Mouse (Mus musculus): Measurements from ENCODE around the gene Grap. TPM values are rescaled to one million over a fixed set of nuclear protein-coding genes. Genes with fewer than 3 reads are reported as not detected.

The Grap gene
- polyA plus RNA-seq, 1 experiment from 2014 or later, result 10.2 TPM

GRCm38 (mm10) chr11:61687595-61687994 lies 34.5 kb downstream of the Grap start:
- Histone ChIP-seq H3K27me3 (replicated peaks; ENCODE audit: control insufficient read depth, insufficient read depth, low read length) (peaks cover 24% of the 10 kb centered on the region), H3K4me1 (replicated peaks; ENCODE audit: control insufficient read depth, insufficient read depth, low read length) (peaks cover 10% of the 10 kb centered on the region), H3K4me2 (ENCODE audit: low read length) (no peak overlapping the region), H3K36me3 (ENCODE audit: control insufficient read depth, insufficient read depth) (no peaks in the 10 kb centered on the region), H3K4me3 (replicated peaks; ENCODE audit: low read length) (no peak overlapping the region), H3K27ac (ENCODE audit: low read length) (no peak overlapping the region), H3K9ac (replicated peaks; ENCODE audit: low read depth, low read length) (no peak overlapping the region), H3K9me3 (ENCODE audit: control insufficient read depth, low read length) (no peaks in the 10 kb centered on the region)
- no peak for ATAC-seq
- 64% methylated on average over 2 of the region's 2 CpGs for WGBS

GRCm38 (mm10) chr11:61692996-61693395 lies 39.9 kb downstream of the Grap start:
- H3K27me3 ChIP-seq (replicated peaks; ENCODE audit: control insufficient read depth, insufficient read depth, low read length), result no peaks in the 10 kb centered on the region
- H3K27ac ChIP-seq (ENCODE audit: low read length), result no peak overlapping the region
- ATAC-seq, result no peak
- no peak overlapping the region for H3K9ac ChIP-seq (replicated peaks; ENCODE audit: low read depth, low read length)
- no peak overlapping the region for H3K4me2 ChIP-seq (ENCODE audit: low read length)
- H3K36me3 ChIP-seq (ENCODE audit: control insufficient read depth, insufficient read depth), result no peaks in the 10 kb centered on the region
- no peak overlapping the region for H3K4me3 ChIP-seq (replicated peaks; ENCODE audit: low read length)
- no peaks in the 10 kb centered on the region for H3K4me1 ChIP-seq (replicated peaks; ENCODE audit: control insufficient read depth, insufficient read depth, low read length)
- WGBS, result 88% methylated on average over 5 of the region's 5 CpGs
- H3K9me3 ChIP-seq (ENCODE audit: control insufficient read depth, low read length), result no peaks in the 10 kb centered on the region

- no peak overlapping the region for H3K4me2 ChIP-seq (ENCODE audit: low read length)
- no peak overlapping the region for H3K4me3 ChIP-seq (replicated peaks; ENCODE audit: low read length)
- no peak overlapping the region for H3K9ac ChIP-seq (replicated peaks; ENCODE audit: low read depth, low read length)
- no peaks in the 10 kb centered on the region for H3K36me3 ChIP-seq (ENCODE audit: control insufficient read depth, insufficient read depth)
- no peak for ATAC-seq
- H3K27me3 ChIP-seq (replicated peaks; ENCODE audit: control insufficient read depth, insufficient read depth, low read length), result no peaks in the 10 kb centered on the region
- H3K9me3 ChIP-seq (ENCODE audit: control insufficient read depth, low read length), result no peaks in the 10 kb centered on the region
- H3K4me1 ChIP-seq (replicated peaks; ENCODE audit: control insufficient read depth, insufficient read depth, low read length), result peaks cover 4% of the 10 kb centered on the region
- no peak overlapping the region for H3K27ac ChIP-seq (ENCODE audit: low read length)
These were observed 45.8 kb downstream of the Grap start for GRCm38 (mm10) chr11:61698852-61699251.

- no peak overlapping the region for H3K9ac ChIP-seq (replicated peaks; ENCODE audit: low read depth, low read length)
These were observed 46.4 kb downstream of the Grap start for GRCm38 (mm10) chr11:61699460-61699859.

GRCm38 (mm10) chr11:61699933-61700332 lies 46.9 kb downstream of the Grap start:
- Histone ChIP-seq H3K4me1 (replicated peaks; ENCODE audit: control insufficient read depth, insufficient read depth, low read length) (peaks cover 4% of the 10 kb centered on the region), H3K4me2 (ENCODE audit: low read length) (no peak overlapping the region), H3K9me3 (ENCODE audit: control insufficient read depth, low read length) (no peaks in the 10 kb centered on the region), H3K27me3 (replicated peaks; ENCODE audit: control insufficient read depth, insufficient read depth, low read length) (no peaks in the 10 kb centered on the region), H3K36me3 (ENCODE audit: control insufficient read depth, insufficient read depth) (no peaks in the 10 kb centered on the region), H3K9ac (replicated peaks; ENCODE audit: low read depth, low read length) (no peak overlapping the region), H3K27ac (ENCODE audit: low read length) (no peak overlapping the region), H3K4me3 (replicated peaks; ENCODE audit: low read length) (no peak overlapping the region)
- WGBS, result 41% methylated on average over 4 of the region's 4 CpGs
- no peak for ATAC-seq

More at GRCm38 (mm10) chr11:61699460-61699859, 46.4 kb downstream of the Grap start:
- no peak overlapping the region for H3K4me3 ChIP-seq (replicated peaks; ENCODE audit: low read length)
- no peak for ATAC-seq
- H3K36me3 ChIP-seq (ENCODE audit: control insufficient read depth, insufficient read depth), result no peaks in the 10 kb centered on the region
- no peak overlapping the region for H3K4me2 ChIP-seq (ENCODE audit: low read length)
- no peaks in the 10 kb centered on the region for H3K27me3 ChIP-seq (replicated peaks; ENCODE audit: control insufficient read depth, insufficient read depth, low read length)
- no peak overlapping the region for H3K27ac ChIP-seq (ENCODE audit: low read length)
- WGBS, result 82% methylated on average over 5 of the region's 5 CpGs
- no peaks in the 10 kb centered on the region for H3K9me3 ChIP-seq (ENCODE audit: control insufficient read depth, low read length)
- H3K4me1 ChIP-seq (replicated peaks; ENCODE audit: control insufficient read depth, insufficient read depth, low read length), result peaks cover 4% of the 10 kb centered on the region

GRCm38 (mm10) chr11:61701696-61702095 lies 48.6 kb downstream of the Grap start:
- WGBS, result 46% methylated on average over 5 of the region's 5 CpGs
- Histone ChIP-seq H3K9me3 (ENCODE audit: control insufficient read depth, low read length) (no peaks in the 10 kb centered on the region), H3K36me3 (ENCODE audit: control insufficient read depth, insufficient read depth) (no peaks in the 10 kb centered on the region), H3K27me3 (replicated peaks; ENCODE audit: control insufficient read depth, insufficient read depth, low read length) (no peaks in the 10 kb centered on the region), H3K4me1 (replicated peaks; ENCODE audit: control insufficient read depth, insufficient read depth, low read length) (peaks cover 4% of the 10 kb centered on the region), H3K4me3 (replicated peaks; ENCODE audit: low read length) (no peak overlapping the region), H3K4me2 (ENCODE audit: low read length) (no peak overlapping the region), H3K27ac (ENCODE audit: low read length) (no peak overlapping the region), H3K9ac (replicated peaks; ENCODE audit: low read depth, low read length) (no peak overlapping the region)
- no peak for ATAC-seq

GRCm38 (mm10) chr11:61702494-61702893 lies 49.4 kb downstream of the Grap start:
- Histone ChIP-seq H3K27ac (ENCODE audit: low read length) (no peak overlapping the region), H3K4me3 (replicated peaks; ENCODE audit: low read length) (no peak overlapping the region), H3K4me1 (replicated peaks; ENCODE audit: control insufficient read depth, insufficient read depth, low read length) (peaks cover 4% of the 10 kb centered on the region), H3K4me2 (ENCODE audit: low read length) (no peak overlapping the region), H3K9ac (replicated peaks; ENCODE audit: low read depth, low read length) (no peak overlapping the region), H3K27me3 (replicated peaks; ENCODE audit: control insufficient read depth, insufficient read depth, low read length) (no peaks in the 10 kb centered on the region), H3K36me3 (ENCODE audit: control insufficient read depth, insufficient read depth) (no peaks in the 10 kb centered on the region), H3K9me3 (ENCODE audit: control insufficient read depth, low read length) (no peaks in the 10 kb centered on the region)
- WGBS, result 94% methylated on average over 5 of the region's 5 CpGs
- no peak for ATAC-seq

GRCm38 (mm10) chr11:61705581-61705980 lies 52.5 kb downstream of the Grap start:
- no peak overlapping the region for H3K27ac ChIP-seq (ENCODE audit: low read length)
- H3K9me3 ChIP-seq (ENCODE audit: control insufficient read depth, low read length), result no peaks in the 10 kb centered on the region
- no peak for ATAC-seq
- 71% methylated on average over 2 of the region's 2 CpGs for WGBS
- H3K4me1 ChIP-seq (replicated peaks; ENCODE audit: control insufficient read depth, insufficient read depth, low read length), result no peaks in the 10 kb centered on the region
- no peak overlapping the region for H3K4me3 ChIP-seq (replicated peaks; ENCODE audit: low read length)
- H3K36me3 ChIP-seq (ENCODE audit: control insufficient read depth, insufficient read depth), result no peaks in the 10 kb centered on the region
- H3K4me2 ChIP-seq (ENCODE audit: low read length), result no peak overlapping the region
- H3K9ac ChIP-seq (replicated peaks; ENCODE audit: low read depth, low read length), result no peak overlapping the region
- H3K27me3 ChIP-seq (replicated peaks; ENCODE audit: control insufficient read depth, insufficient read depth, low read length), result no peaks in the 10 kb centered on the region

- H3K4me1 ChIP-seq (replicated peaks; ENCODE audit: control insufficient read depth, insufficient read depth, low read length), result no peaks in the 10 kb centered on the region
- H3K9ac ChIP-seq (replicated peaks; ENCODE audit: low read depth, low read length), result no peak overlapping the region
- no peaks in the 10 kb centered on the region for H3K9me3 ChIP-seq (ENCODE audit: control insufficient read depth, low read length)
- H3K4me3 ChIP-seq (replicated peaks; ENCODE audit: low read length), result no peak overlapping the region
- no peak for ATAC-seq
- no peak overlapping the region for H3K27ac ChIP-seq (ENCODE audit: low read length)
- no peak overlapping the region for H3K4me2 ChIP-seq (ENCODE audit: low read length)
- H3K36me3 ChIP-seq (ENCODE audit: control insufficient read depth, insufficient read depth), result no peaks in the 10 kb centered on the region
- WGBS, result 67% methylated on average over 4 of the region's 4 CpGs
- no peaks in the 10 kb centered on the region for H3K27me3 ChIP-seq (replicated peaks; ENCODE audit: control insufficient read depth, insufficient read depth, low read length)
These were observed 53.2 kb downstream of the Grap start for GRCm38 (mm10) chr11:61706232-61706631.

- Histone ChIP-seq H3K4me1 (replicated peaks; ENCODE audit: control insufficient read depth, insufficient read depth, low read length) (no peaks in the 10 kb centered on the region), H3K27ac (ENCODE audit: low read length) (no peak overlapping the region), H3K9me3 (ENCODE audit: control insufficient read depth, low read length) (no peaks in the 10 kb centered on the region), H3K36me3 (ENCODE audit: control insufficient read depth, insufficient read depth) (no peaks in the 10 kb centered on the region), H3K9ac (replicated peaks; ENCODE audit: low read depth, low read length) (no peak overlapping the region), H3K4me3 (replicated peaks; ENCODE audit: low read length) (no peak overlapping the region), H3K27me3 (replicated peaks; ENCODE audit: control insufficient read depth, insufficient read depth, low read length) (no peaks in the 10 kb centered on the region), H3K4me2 (ENCODE audit: low read length) (no peak overlapping the region)
- 77% methylated on average over 3 of the region's 3 CpGs for WGBS
- ATAC-seq, result no peak
These were observed 55.9 kb downstream of the Grap start for GRCm38 (mm10) chr11:61708928-61709327.

Measured in forebrain, embryonic 16.5 days (tissue).